Mouse (Mus musculus) T-helper 2 cell (primary cell): ENCODE results near the gene Ralgapa2.

Experiments used
- in situ Hi-C: fragments of 300-600 bp; cut with MboI, MseI; formaldehyde crosslinking; loops from one replicate; pipeline ENCODE4 v1.15.1; 2025; ENCODE audit warnings: high pct_unique_total_duplicates

The Ralgapa2 gene

GRCm38 (mm10) chr2:146223176-146223905, 288.8 kb downstream of the Ralgapa2 start:
- in situ Hi-C loops, result no loop called here

DNA sequence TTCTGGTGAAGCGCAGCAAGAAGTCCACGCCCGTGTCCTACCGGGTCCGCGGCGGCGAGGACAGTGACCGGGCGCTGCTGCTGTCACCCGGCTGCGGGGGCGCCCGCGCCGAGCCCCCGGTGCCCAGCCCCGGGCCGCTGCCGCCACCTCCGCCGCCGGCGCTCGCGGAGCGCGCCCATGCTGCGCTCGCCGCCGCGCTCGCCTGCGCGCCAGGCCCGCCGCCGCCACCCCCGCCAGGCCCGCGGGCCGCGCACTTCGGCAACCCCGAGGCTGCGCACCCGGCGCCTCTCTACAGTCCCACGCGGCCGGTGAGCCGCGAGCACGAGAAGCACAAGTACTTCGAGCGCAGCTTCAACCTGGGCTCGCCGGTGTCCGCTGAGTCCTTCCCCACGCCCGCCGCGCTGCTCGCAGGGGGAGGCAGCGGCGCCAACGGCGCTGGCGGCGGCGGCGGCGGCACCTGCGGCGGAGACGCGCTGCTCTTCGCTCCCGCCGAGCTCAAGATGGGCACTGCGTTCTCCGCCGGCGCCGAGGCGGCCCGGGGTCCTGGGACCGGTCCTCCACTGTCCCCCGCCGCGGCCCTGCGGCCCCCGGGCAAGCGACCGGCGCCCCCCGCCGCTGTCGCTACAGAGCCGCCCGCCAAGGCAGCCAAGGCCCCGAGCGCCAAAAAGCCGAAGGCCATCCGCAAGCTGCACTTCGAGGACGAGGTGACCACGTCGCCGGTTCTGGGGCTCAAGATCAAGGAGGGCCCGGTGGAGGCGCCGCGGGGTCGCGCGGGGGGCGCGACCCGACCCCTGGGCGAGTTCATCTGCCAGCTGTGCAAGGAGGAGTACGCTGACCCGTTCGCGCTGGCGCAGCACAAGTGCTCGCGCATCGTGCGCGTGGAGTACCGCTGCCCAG, 289.6 kb downstream of the Ralgapa2 start:
- in situ Hi-C loops, result no loop called here

DNA sequence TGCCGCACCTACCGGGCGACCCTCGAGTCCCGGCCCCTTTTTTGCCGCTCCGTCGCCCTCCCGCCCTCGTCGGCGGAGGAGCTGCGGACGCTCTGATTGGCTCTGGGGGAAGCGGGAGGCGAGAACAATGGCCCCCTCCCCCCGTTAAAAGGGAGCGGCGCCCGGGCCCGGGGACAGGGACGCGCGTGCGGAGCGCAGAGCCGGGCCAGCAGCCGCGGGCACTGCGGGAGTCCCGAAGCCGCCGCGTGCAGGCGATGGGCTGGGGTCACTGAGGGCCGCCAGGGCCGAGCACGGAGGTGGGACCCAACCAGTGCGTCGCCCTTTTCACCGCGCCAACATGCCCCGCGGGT, 290.2 kb downstream of the Ralgapa2 start:
- in situ Hi-C loops, result no loop called here

GRCm38 (mm10) chr2:146221076-146221928, 290.8 kb downstream of the Ralgapa2 start, which contains the start of gene Insm1:
TSS of gene Insm1 (plus strand) at chr2:146221921.
- in situ Hi-C loops, result no loop called here

GRCm38 (mm10) chr2:146220591-146221075, 291.5 kb downstream of the Ralgapa2 start:
- in situ Hi-C loops, result no loop called here

- in situ Hi-C loops, result no loop called here
Measured at GRCm38 (mm10) chr2:146219791-146220190, 292.4 kb downstream of the Ralgapa2 start.

DNA sequence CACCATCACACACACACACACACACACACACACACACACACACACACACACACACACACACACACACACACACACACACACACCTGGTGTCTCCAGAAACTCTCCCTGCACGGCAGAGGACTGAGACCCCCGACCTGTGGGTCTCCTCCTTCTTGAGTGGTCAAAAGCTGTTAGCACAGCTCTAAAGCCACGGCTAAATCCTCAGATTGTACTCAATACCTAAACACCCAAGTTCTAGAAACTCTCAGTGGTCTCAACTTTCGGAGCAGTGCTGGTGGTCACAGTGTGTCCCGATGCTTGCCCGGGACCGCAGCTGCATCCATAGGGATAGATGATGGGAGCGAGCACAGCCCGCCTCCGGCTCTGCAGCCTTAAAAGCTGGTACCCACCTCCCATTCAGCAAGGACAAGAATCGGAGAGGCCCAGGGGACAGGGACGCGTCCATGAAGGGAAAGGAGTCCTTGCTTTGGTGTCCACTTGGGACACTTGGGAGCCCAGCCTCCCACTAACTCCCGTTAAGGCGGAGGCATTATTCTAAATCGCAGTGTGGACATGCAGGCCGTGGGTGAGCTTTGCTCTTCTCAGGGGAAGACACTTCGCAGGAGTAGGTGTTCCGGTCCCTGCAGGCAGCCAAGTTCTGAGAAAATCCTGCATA, 293.1 kb downstream of the Ralgapa2 start:
- in situ Hi-C loops, result no loop called here

DNA sequence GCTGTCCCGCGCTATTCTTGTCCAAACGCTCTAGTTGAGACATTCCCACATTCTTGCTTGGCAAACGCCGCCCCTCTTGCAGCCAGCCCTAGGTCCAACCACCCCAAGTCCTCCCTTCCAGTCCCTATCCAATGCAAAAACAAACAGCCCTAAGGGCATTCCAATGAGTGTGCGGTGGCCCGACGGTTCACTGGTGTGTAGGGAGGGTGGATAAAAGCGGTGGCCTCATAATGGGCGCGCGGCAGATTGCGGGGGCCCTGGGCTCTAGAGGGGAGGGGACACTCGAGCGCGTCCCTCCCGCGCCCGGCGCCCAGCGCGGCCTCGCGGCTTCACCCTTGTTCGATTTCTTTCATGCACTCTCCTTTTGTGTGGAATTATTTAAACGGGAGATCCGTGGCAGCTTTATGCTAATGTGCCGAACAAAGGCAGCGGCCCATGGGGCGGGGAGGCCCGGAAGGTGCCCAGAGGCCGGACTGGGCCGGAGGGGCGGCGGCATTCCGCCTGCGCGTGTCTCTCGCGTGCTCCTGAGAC, 293.9 kb downstream of the Ralgapa2 start:
- in situ Hi-C loops, result no loop called here

DNA sequence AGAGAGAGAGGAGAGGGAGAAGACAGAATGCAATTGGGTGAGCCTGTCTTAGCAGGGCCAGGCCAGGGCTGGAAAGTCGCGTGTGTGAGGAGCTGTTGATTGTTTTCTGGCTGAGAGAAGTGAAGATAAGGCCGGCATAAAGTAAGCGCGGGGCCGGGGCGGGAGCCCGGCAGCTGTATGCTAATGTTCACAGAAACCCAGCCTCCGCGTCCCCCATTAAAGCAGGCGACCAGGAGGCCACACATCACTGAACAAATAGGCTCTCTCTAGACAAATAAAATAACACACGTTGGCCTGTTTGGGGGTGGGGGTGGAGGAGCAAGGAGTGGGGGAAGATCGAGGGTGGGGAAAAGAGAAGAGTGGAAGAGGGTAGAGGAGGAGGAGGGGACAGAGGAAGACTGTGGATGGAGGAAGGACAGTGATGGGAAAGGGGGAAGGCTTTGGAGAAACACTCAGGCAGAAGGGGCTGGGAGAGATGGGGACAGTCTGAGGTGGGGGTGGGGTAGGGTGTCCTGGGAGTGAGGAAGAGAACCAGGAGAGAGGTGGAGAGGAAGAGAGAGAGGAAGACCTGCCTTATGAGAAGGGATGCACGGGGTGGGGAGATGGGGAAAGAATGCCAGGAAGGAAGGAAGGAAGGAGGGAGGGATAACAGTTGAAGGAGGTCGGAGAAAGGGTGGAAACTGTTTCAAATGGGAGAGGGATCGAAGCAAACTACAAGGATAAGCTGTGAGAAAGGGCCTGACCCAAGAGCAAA, 294.7 kb downstream of the Ralgapa2 start:
- in situ Hi-C loops, result no loop called here

DNA sequence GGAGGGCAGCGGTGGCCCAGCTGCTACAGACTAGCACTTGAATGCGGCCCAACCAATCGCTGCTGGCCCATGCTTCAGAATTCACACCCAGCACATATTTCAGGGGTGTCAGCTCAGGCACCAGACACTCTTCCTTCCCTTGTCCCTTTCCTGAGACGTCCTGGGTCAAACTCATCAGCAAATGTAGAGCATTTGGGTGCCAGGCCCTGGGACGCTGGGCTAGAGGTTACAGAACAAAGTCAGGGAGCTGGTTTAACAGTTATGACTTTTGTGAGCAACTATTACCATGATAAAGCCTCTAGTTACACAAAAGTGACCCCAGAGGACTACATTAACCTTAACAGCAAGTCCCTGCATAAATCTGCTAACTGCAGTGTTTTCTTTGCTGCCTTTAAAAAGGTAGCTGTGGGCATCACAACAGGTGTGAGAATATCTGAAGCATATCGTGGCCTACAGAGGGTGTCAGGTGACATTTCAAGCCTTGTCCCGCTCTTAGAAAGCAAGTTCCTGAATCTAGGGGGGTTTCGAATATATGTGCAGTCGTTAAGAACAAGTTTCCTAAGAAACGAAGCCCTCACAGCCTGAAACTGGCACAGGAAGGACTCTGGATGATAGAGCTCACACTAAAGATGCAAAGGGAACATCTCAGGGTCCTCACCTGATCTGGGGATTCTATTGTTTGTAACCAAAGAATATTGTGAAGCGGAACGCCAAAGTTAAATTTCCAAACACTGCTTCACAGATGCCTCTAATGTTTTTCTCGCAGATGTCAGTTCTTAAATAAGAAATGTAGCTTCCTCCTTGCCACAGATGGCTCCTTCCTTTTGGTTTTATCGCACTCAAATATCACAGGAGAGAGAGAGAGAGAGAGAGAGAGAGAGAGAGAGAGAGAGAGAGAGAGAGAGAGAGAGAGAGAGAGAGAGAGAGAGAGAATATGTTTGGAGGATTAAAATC, 295.8 kb downstream of the Ralgapa2 start:
- in situ Hi-C loops, result no loop called here

- in situ Hi-C loops, result loop anchor here (5.0 kb wide), 1 partner anchor 257 kb away; no protein-coding TSS in a partner anchor
Measured at GRCm38 (mm10) chr2:146214715-146215114, 297.4 kb downstream of the Ralgapa2 start.

DNA sequence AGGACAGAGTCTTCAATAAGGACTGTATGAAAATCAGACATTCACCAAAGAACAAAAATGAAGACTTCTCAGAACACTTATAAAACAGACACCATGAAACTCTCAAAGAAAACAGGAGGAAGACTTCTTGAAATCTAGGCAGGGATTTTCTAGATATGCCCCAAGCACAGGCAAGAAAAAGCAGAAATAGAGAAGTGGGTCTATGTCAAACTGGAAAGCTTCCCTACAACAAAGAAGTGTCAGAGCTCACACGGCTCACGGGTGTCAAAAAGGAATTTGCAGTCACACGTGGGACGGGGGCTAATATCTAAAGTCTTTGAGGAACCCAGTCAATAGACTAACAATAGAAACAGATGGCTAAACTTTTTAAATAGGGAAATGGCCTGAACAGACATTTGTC, 301.2 kb downstream of the Ralgapa2 start:
- in situ Hi-C loops, result loop anchor here (5.0 kb wide), 1 partner anchor 254 kb away; no protein-coding TSS in a partner anchor

GRCm38 (mm10) chr2:146197947-146198346, 314.2 kb downstream of the Ralgapa2 start:
- in situ Hi-C loops, result no loop called here

DNA sequence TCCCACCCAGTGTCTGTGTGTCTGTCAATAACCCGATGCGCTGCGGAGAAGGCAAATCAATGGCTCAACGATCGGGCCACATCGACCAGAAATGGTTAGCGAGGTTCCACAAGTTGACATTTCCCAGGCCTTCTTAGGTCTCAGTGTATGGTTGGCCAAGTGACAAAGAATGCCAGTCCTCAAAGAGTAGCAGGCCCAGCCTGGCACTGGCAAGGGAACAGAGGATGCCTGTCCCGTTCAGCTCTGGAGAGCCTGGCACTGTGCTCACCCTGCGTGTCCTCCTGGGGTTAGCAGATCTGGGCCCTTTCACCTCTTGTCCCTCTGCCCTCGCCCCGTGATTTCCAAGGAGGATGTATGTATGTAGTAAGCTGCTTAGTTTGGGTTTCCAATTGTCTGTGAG, 316.0 kb downstream of the Ralgapa2 start:
- in situ Hi-C loops, result no loop called here
